Mouse (Mus musculus): Measurements from ENCODE around the gene Serpinf1. TPM values are rescaled to one million over a fixed set of nuclear protein-coding genes. Genes with fewer than 3 reads are reported as not detected.
A peak's percentile ranks its signal among the peaks of the same experiment; 100 is the strongest.
"Not testable (repeated sequence)": the region's sequence is repeated elsewhere in the genome, so short reads cannot be mapped to it uniquely, and the experiment has no call there.

The Serpinf1 gene
- polyA plus RNA-seq, 1 experiment from 2014 or later, result 45.4 TPM

DNA sequence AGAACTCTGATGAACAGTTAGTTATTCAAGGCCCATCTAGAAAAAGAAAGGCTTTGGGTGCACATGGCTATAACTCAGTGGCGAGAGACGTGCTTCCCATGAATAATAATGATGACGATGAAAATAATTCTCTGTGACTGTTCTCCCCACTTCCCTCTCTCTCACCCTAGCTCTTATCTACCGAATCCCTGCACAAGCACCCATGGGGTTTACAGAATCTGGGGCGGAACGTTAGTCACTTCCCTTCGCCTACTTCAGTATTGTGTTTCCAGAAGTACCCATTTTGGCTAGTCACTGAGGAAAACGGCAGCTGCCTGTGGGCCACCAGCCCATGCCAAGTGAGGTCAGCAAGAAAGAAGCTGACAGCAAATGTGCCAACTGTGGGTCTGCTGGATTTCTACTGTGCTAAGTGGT, 36.1 kb upstream of the Serpinf1 start:
- Histone ChIP-seq H3K36me3 (ENCODE audit: control insufficient read depth, insufficient read depth, low read length) (no peaks in the 10 kb centered on the region), H3K4me3 (ENCODE audit: low read length) (no peak overlapping the region), H3K9ac (ENCODE audit: low read depth, low read length) (no peak overlapping the region), H3K4me1 (ENCODE audit: control insufficient read depth, insufficient read depth, low read depth, low read length) (peaks cover 35% of the 10 kb centered on the region), H3K27ac (ENCODE audit: low read depth, low read length) (no peak overlapping the region), H3K27me3 (replicated peaks; ENCODE audit: control insufficient read depth, insufficient read depth, low read length) (no peaks in the 10 kb centered on the region), H3K4me2 (ENCODE audit: low read length) (no peak overlapping the region), H3K9me3 (ENCODE audit: control insufficient read depth, low read length) (no peaks in the 10 kb centered on the region)
- WGBS, result 80% methylated on average over 8 of the region's 8 CpGs
- no peak for ATAC-seq

GRCm38 (mm10) chr11:75458169-75458568, 35.7 kb upstream of the Serpinf1 start:
- Histone ChIP-seq H3K9me3 (ENCODE audit: control insufficient read depth, low read length) (no peaks in the 10 kb centered on the region), H3K27me3 (replicated peaks; ENCODE audit: control insufficient read depth, insufficient read depth, low read length) (no peaks in the 10 kb centered on the region), H3K9ac (ENCODE audit: low read depth, low read length) (no peak overlapping the region), H3K4me2 (ENCODE audit: low read length) (no peak overlapping the region), H3K4me3 (ENCODE audit: low read length) (no peak overlapping the region), H3K36me3 (ENCODE audit: control insufficient read depth, insufficient read depth, low read length) (no peaks in the 10 kb centered on the region), H3K27ac (ENCODE audit: low read depth, low read length) (no peak overlapping the region), H3K4me1 (ENCODE audit: control insufficient read depth, insufficient read depth, low read depth, low read length) (peaks cover 36% of the 10 kb centered on the region)
- WGBS, result 9% methylated on average over 3 of the region's 3 CpGs
- no peak for ATAC-seq

GRCm38 (mm10) chr11:75456440-75456871, 34.0 kb upstream of the Serpinf1 start:
- 86% methylated on average over 7 of the region's 7 CpGs for WGBS
- H3K4me1 ChIP-seq (ENCODE audit: control insufficient read depth, insufficient read depth, low read depth, low read length), result peaks cover 25% of the 10 kb centered on the region

DNA sequence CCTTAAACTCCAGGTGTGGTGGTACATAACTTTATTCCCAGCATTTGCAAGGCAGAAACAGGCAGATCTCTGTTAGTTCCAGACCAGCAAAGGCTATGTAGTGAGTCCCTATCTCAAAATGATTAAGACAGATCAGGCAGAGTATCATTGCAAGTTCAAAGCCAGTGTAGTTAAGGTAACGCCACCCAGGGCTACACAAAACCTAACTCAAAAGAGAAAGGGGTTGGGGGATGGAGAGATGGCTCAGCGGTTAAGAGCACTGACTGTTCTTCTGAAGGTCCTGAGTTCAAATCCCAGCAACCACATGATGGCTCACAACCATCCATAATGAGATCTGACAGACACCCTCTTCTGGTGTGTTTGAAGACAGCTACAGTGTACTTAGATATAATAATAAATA, 33.5 kb upstream of the Serpinf1 start:
- not testable (repeated sequence) for H3K4me2 ChIP-seq (ENCODE audit: low read length); H3K36me3 ChIP-seq (ENCODE audit: control insufficient read depth, insufficient read depth, low read length); H3K9me3 ChIP-seq (ENCODE audit: control insufficient read depth, low read length); H3K27me3 ChIP-seq (replicated peaks; ENCODE audit: control insufficient read depth, insufficient read depth, low read length); H3K27ac ChIP-seq (ENCODE audit: low read depth, low read length); H3K9ac ChIP-seq (ENCODE audit: low read depth, low read length); ATAC-seq; H3K4me3 ChIP-seq (ENCODE audit: low read length)
- WGBS, result 90% methylated on average over 2 of the region's 2 CpGs
- H3K4me1 ChIP-seq (ENCODE audit: control insufficient read depth, insufficient read depth, low read depth, low read length), result peaks cover 25% of the 10 kb centered on the region

More at GRCm38 (mm10) chr11:75456440-75456871, 34.0 kb upstream of the Serpinf1 start:
- Histone ChIP-seq H3K9me3 (ENCODE audit: control insufficient read depth, low read length) (no peaks in the 10 kb centered on the region), H3K4me3 (ENCODE audit: low read length) (no peak overlapping the region), H3K4me2 (ENCODE audit: low read length) (no peak overlapping the region), H3K36me3 (ENCODE audit: control insufficient read depth, insufficient read depth, low read length) (no peaks in the 10 kb centered on the region), H3K27me3 (replicated peaks; ENCODE audit: control insufficient read depth, insufficient read depth, low read length) (no peaks in the 10 kb centered on the region), H3K27ac (ENCODE audit: low read depth, low read length) (no peak overlapping the region), H3K9ac (ENCODE audit: low read depth, low read length) (no peak overlapping the region)
- no peak for ATAC-seq

DNA sequence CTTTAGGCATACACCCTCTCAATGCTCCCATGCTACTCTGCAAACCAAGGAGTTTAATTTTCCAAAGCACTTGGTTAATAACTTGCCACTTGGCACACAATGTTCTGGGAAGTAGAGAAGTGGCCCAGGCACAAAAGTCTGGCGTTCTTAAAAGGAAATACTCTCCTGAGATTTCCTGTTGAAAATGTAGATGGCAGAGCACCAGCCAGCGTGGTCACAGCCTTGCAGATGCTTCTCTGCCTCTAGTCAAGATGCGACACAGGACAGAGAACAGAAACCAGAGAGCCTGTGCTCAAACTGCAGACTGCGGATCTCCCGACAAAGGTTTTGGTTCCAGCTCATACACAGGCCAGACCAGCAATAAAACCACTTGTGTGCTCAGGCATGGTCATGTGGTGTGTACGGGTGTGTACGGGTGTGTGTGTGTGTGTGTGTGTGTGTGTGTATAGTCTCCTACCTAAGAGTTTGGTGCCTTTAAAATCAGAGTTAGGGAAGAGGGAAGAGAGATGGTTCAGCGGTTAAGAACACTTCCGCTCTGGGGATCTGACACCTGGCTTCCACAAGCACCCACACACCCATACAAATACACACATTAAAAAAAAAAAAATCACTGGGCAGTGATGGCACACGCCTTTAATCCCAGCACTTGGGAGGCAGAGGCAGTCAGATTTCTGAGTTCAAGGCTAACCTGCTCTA, 32.7 kb upstream of the Serpinf1 start:
- peak overlapping the region; percentile 70 for H3K4me3 ChIP-seq (ENCODE audit: low read length)
- peaks cover 21% of the 10 kb centered on the region for H3K4me1 ChIP-seq (ENCODE audit: control insufficient read depth, insufficient read depth, low read depth, low read length)
- peak overlapping the region; percentile 72 for H3K27ac ChIP-seq (ENCODE audit: low read depth, low read length)
- no peaks in the 10 kb centered on the region for H3K27me3 ChIP-seq (replicated peaks; ENCODE audit: control insufficient read depth, insufficient read depth, low read length)
- peak overlapping the region; percentile 81 for H3K9ac ChIP-seq (ENCODE audit: low read depth, low read length)
- no peak for ATAC-seq
- 79% methylated on average over 10 of the region's 10 CpGs for WGBS
- no peaks in the 10 kb centered on the region for H3K36me3 ChIP-seq (ENCODE audit: control insufficient read depth, insufficient read depth, low read length)
- H3K4me2 ChIP-seq (ENCODE audit: low read length), result peak overlapping the region; percentile 98
- no peaks in the 10 kb centered on the region for H3K9me3 ChIP-seq (ENCODE audit: control insufficient read depth, low read length)

- 2% methylated on average over 51 of the region's 56 CpGs for WGBS
- Histone ChIP-seq H3K9ac (ENCODE audit: low read depth, low read length) (peak within 1 kb of the TSS; percentile 81), H3K4me1 (ENCODE audit: control insufficient read depth, insufficient read depth, low read depth, low read length) (peaks cover 15% of the 10 kb centered on the region), H3K4me3 (ENCODE audit: low read length) (peak within 1 kb of the TSS; percentile 70), H3K36me3 (ENCODE audit: control insufficient read depth, insufficient read depth, low read length) (no peaks in the 10 kb centered on the region), H3K4me2 (ENCODE audit: low read length) (peak within 1 kb of the TSS; percentile 98), H3K27me3 (replicated peaks; ENCODE audit: control insufficient read depth, insufficient read depth, low read length) (no peaks in the 10 kb centered on the region), H3K27ac (ENCODE audit: low read depth, low read length) (peak within 1 kb of the TSS; percentile 72), H3K9me3 (ENCODE audit: control insufficient read depth, low read length) (no peaks in the 10 kb centered on the region)
- peak; percentile 97 for ATAC-seq
Measured at GRCm38 (mm10) chr11:75453991-75454930, 31.8 kb upstream of the Serpinf1 start, which contains the start of gene Wdr81. Wdr81 (minus strand) TSS chr11:75454717.

DNA sequence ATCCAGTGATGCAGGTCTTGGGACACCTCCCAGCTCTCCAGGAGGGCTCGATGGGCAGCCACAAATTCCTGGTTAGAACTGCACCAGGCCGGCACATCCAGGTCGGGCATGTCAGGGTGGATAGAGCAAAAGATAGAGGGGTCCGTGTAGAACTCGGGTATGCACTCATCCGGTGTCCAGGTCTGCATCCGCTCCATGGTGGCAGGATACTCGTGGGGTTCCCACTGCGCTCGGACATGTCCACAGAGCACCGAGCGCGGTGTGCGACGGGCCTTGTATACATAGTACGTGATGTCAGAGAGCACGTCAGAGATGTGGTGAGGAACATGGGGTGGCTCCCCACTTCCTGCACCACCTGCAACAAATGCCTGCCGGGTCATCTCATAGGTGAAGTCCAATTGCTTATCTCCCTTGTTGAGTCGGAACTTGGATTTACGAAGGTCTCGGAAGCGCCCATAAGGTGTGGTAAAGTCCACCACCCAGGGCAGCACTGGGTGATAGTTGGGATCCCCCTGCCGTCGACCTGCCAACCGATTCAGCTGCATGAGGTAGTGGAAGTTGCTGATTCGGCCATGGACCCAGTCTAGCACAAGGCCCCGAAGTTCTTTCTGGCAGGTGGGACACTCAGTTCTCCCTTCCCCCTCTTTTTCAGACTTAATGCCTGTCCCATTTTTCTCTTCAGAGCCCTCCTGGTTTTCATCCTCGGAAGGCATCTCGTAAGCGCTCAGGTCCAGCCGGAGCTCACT, 30.5 kb upstream of the Serpinf1 start:
- WGBS, result 94% methylated on average over 31 of the region's 31 CpGs

GRCm38 (mm10) chr11:75452081-75452480, 29.6 kb upstream of the Serpinf1 start:
- Histone ChIP-seq H3K9ac (ENCODE audit: low read depth, low read length) (no peak overlapping the region), H3K9me3 (ENCODE audit: control insufficient read depth, low read length) (no peaks in the 10 kb centered on the region), H3K27ac (ENCODE audit: low read depth, low read length) (no peak overlapping the region), H3K4me2 (ENCODE audit: low read length) (no peak overlapping the region), H3K36me3 (ENCODE audit: control insufficient read depth, insufficient read depth, low read length) (peaks cover 19% of the 10 kb centered on the region), H3K4me1 (ENCODE audit: control insufficient read depth, insufficient read depth, low read depth, low read length) (peaks cover 15% of the 10 kb centered on the region), H3K27me3 (replicated peaks; ENCODE audit: control insufficient read depth, insufficient read depth, low read length) (no peaks in the 10 kb centered on the region), H3K4me3 (ENCODE audit: low read length) (no peak overlapping the region)
- WGBS, result 95% methylated on average over 8 of the region's 8 CpGs
- no peak for ATAC-seq

More for the DNA sequence above, 30.5 kb upstream of the Serpinf1 start:
- no peaks in the 10 kb centered on the region for H3K9me3 ChIP-seq (ENCODE audit: control insufficient read depth, low read length)
- H3K4me3 ChIP-seq (ENCODE audit: low read length), result no peak overlapping the region
- H3K9ac ChIP-seq (ENCODE audit: low read depth, low read length), result no peak overlapping the region
- H3K4me2 ChIP-seq (ENCODE audit: low read length), result no peak overlapping the region; the same call in 1 of the 2 replicates
- peaks cover 15% of the 10 kb centered on the region for H3K4me1 ChIP-seq (ENCODE audit: control insufficient read depth, insufficient read depth, low read depth, low read length)
- H3K27me3 ChIP-seq (replicated peaks; ENCODE audit: control insufficient read depth, insufficient read depth, low read length), result no peaks in the 10 kb centered on the region
- no peak overlapping the region for H3K27ac ChIP-seq (ENCODE audit: low read depth, low read length)
- no peak for ATAC-seq
- peaks cover 11% of the 10 kb centered on the region for H3K36me3 ChIP-seq (ENCODE audit: control insufficient read depth, insufficient read depth, low read length)
